Mouse (Mus musculus): ENCODE data around the gene Gm6525.

DNA sequence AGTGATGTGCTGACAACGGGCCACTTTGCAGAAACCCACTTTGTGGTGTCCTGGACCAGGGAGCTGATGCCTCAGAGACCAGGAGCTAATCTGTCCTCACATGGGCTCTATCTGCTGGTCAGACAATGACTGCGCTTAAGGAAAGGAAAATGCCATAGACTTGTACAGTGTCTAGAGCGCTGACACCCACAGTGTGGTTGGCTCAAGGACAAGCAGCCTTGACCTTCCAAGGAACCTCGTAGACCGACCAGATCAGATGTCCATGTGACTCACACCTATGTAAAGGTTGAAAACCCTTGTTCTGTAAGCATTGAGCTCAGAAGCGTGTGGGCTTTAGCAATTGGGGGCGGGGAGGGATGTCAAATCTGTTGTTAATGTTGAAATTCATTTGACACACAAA is 34.6 kb downstream of the Gm6525 start:
- TF ChIP-seq FLI1 (IDR thresholded peaks at IDR 0.05; ENCODE audit: low read length) (no peak), GATA1 (IDR thresholded peaks at IDR 0.05; ENCODE audit: borderline replicate concordance, low read length) (no peak)
